Mouse (Mus musculus) CH12.LX (cell line): Measurements from ENCODE around the gene Espn. TPM values are rescaled to one million over a fixed set of nuclear protein-coding genes. Genes with fewer than 3 reads are reported as not detected.

ENCODE experiments used
- DNase-seq: peaks from one replicate; pipeline ENCODE4 v3.0.0-alpha.2; 2013; ENCODE audit errors: extremely low read depth
- H3K27ac ChIP-seq: 2 replicates; pipeline ENCODE4 v1.5.1; 2012; ENCODE audit warnings: low read depth, mild to moderate bottlenecking, control low read depth, moderate library complexity; ENCODE audit not compliant: insufficient read depth
- H3K27me3 ChIP-seq: replicated peaks from 2 replicates; pipeline ENCODE3; 2012; ENCODE audit warnings: inconsistent platforms
- H3K36me3 ChIP-seq, 2 experiments: replicated peaks in 1 of 2; 2 replicates each; pipeline versions ENCODE3 to v1.6.1; 2012; ENCODE audit warnings: inconsistent platforms in 1 of 2, low read length in 1 of 2, mild to moderate bottlenecking in 1 of 2, mixed read lengths in 1 of 2, moderate library complexity in 1 of 2; ENCODE audit not compliant: control insufficient read depth in 1 of 2, insufficient read depth in 1 of 2
- H3K4me1 ChIP-seq, 2 experiments: 2 replicates each; pipeline ENCODE4 v1.6.1; 2012; ENCODE audit warnings: inconsistent platforms in 1 of 2, moderate library complexity in 1 of 2; ENCODE audit not compliant: insufficient read depth in 2 of 2, control insufficient read depth in 1 of 2
- H3K4me2 ChIP-seq: 2 replicates; pipeline ENCODE4 v1.6.1; 2012; ENCODE audit warnings: low read depth, mild to moderate bottlenecking, control low read depth; ENCODE audit not compliant: poor library complexity, insufficient read depth, severe bottlenecking
- H3K4me3 ChIP-seq, 3 experiments: fragments of 150-350 bp in 1 of 3; sonication (generic) in 1 of 3; replicated peaks in 1 of 3; 2 replicates each; pipeline versions ENCODE3 to v1.5.1; 2011 to 2012; ENCODE audit warnings: low read depth in 2 of 3, low read length in 2 of 3, mild to moderate bottlenecking in 2 of 3, moderate library complexity in 2 of 3, control low read depth in 1 of 3, improper control_type of control experiment in 1 of 3, inconsistent platforms in 1 of 3, mixed read lengths in 1 of 3; ENCODE audit not compliant: poor library complexity in 1 of 3
- H3K79me2 ChIP-seq: replicated peaks from 2 replicates; pipeline ENCODE4 v1.6.1; 2012; ENCODE audit warnings: mild to moderate bottlenecking, moderate library complexity; ENCODE audit not compliant: control insufficient read depth, poor library complexity, insufficient read depth, severe bottlenecking; ENCODE audit errors: extremely low read depth
- H3K9ac ChIP-seq: 2 replicates; pipeline ENCODE4 v1.6.1; 2012; ENCODE audit warnings: low read depth, mild to moderate bottlenecking, control low read depth, moderate library complexity; ENCODE audit not compliant: insufficient read depth
- H3K9me3 ChIP-seq: replicated peaks from 2 replicates; pipeline ENCODE3; 2012; ENCODE audit warnings: low read length, inconsistent platforms, mixed read lengths
- BHLHE40 ChIP-seq: IDR thresholded peaks from 2 replicates; pipeline ENCODE4 v1.6.1; 2011; ENCODE audit warnings: mild to moderate bottlenecking, low read depth, low read length, improper control_type of control experiment
- CHD1 ChIP-seq: IDR thresholded peaks from 2 replicates; pipeline ENCODE4 v1.6.1; 2012; ENCODE audit warnings: low read depth, low read length, improper control_type of control experiment, inconsistent platforms
- CHD2 ChIP-seq: IDR thresholded peaks from 2 replicates; pipeline ENCODE4 v1.6.1; 2011; ENCODE audit warnings: low read length, improper control_type of control experiment
- EP300 ChIP-seq: IDR thresholded peaks from 2 replicates; pipeline ENCODE4 v1.6.1; 2011; ENCODE audit warnings: low read length, improper control_type of control experiment
- GABPA ChIP-seq: IDR thresholded peaks from 2 replicates; pipeline ENCODE4 v1.6.1; 2012; ENCODE audit warnings: low read depth, low read length, improper control_type of control experiment, inconsistent platforms; ENCODE audit not compliant: insufficient replicate concordance
- JUND ChIP-seq: conservative IDR thresholded peaks from 2 replicates; pipeline ENCODE4 v1.6.1; 2011; ENCODE audit warnings: low read depth, low read length, improper control_type of control experiment
- KAT2A ChIP-seq: IDR thresholded peaks from 2 replicates; pipeline ENCODE4 v1.6.1; 2012; ENCODE audit warnings: low read length, improper control_type of control experiment, inconsistent platforms; ENCODE audit not compliant: insufficient replicate concordance
- MAX ChIP-seq: IDR thresholded peaks from 2 replicates; pipeline ENCODE4 v1.6.1; 2011; ENCODE audit warnings: low read length, improper control_type of control experiment
- MAZ ChIP-seq: IDR thresholded peaks from 2 replicates; pipeline ENCODE4 v1.6.1; 2012; ENCODE audit warnings: low read depth, mild to moderate bottlenecking, inconsistent platforms, low read length, improper control_type of control experiment, moderate library complexity
- PAX5 ChIP-seq: IDR thresholded peaks from 2 replicates; pipeline ENCODE4 v1.6.1; 2012; ENCODE audit warnings: low read length, inconsistent platforms, mixed read lengths
- POLR2AphosphoS2 ChIP-seq: IDR thresholded peaks from 2 replicates; pipeline ENCODE4 v1.6.1; 2011; ENCODE audit warnings: low read depth, low read length, improper control_type of control experiment
- RAD21 ChIP-seq: IDR thresholded peaks from 2 replicates; pipeline ENCODE4 v1.6.1; 2011; ENCODE audit warnings: low read depth, mild to moderate bottlenecking, low read length, improper control_type of control experiment, moderate library complexity
- RCOR1 ChIP-seq: conservative IDR thresholded peaks from 2 replicates; pipeline ENCODE4 v1.6.1; 2012; ENCODE audit warnings: low read depth, mild to moderate bottlenecking, inconsistent platforms, low read length, improper control_type of control experiment
- SIN3A ChIP-seq: IDR thresholded peaks from 2 replicates; pipeline ENCODE4 v1.6.1; 2012; ENCODE audit warnings: low read length, improper control_type of control experiment, inconsistent platforms
- SMC3 ChIP-seq: IDR thresholded peaks from 2 replicates; pipeline ENCODE4 v1.6.1; 2011; ENCODE audit warnings: low read depth, low read length, improper control_type of control experiment
- TBP ChIP-seq: conservative IDR thresholded peaks from 2 replicates; pipeline ENCODE4 v1.6.1; 2011; ENCODE audit warnings: low read depth, low read length, improper control_type of control experiment
- USF1 ChIP-seq: IDR thresholded peaks from 2 replicates; pipeline ENCODE4 v1.6.1; 2014; ENCODE audit warnings: low read depth, mild to moderate bottlenecking, inconsistent platforms, low read length, improper control_type of control experiment
- ZC3H11A ChIP-seq: IDR thresholded peaks from 2 replicates; pipeline ENCODE4 v1.6.1; 2012; ENCODE audit warnings: low read depth, mild to moderate bottlenecking, inconsistent platforms, low read length, improper control_type of control experiment
- ZKSCAN1 ChIP-seq: IDR thresholded peaks from 2 replicates; pipeline ENCODE4 v1.6.1; 2012; ENCODE audit warnings: low read depth, inconsistent platforms, low read length, improper control_type of control experiment, borderline replicate concordance
- ZMIZ1 ChIP-seq: IDR thresholded peaks from 2 replicates; pipeline ENCODE4 v1.6.1; 2012; ENCODE audit warnings: low read depth, mild to moderate bottlenecking, inconsistent platforms, low read length, improper control_type of control experiment
- ZNF384 ChIP-seq: IDR thresholded peaks from 2 replicates; pipeline ENCODE4 v1.6.1; 2012; ENCODE audit warnings: low read depth, low read length, improper control_type of control experiment, inconsistent platforms
- dilution Hi-C: fragments of 300-500 bp; cut with MboI; formaldehyde crosslinking; loops from 2 replicates; pipeline ENCODE4 v1.14.3; 2020; ENCODE audit warnings: low sequenced_read_pairs; ENCODE audit not compliant: extremely low pct_unique_long_range_greater_than_20kb, extremely low pct_ligation_motif_present
- in situ Hi-C: fragments of 300-500 bp; cut with MboI; formaldehyde crosslinking; loops from 3 replicates; pipeline ENCODE4 v1.14.3; 2019; ENCODE audit warnings: low sequenced_read_pairs, low pct_ligation_motif_present, low pct_unique_long_range_greater_than_20kb, mixed read lengths
- polyA plus RNA-seq: library from polyadenylated mRNA; unstranded; fragments of >175 nt; gene quantifications from 2 replicates; pipeline ENCODE4 v1.2.1, GENCODE M21; 2012; ENCODE audit warnings: low read depth; ENCODE audit not compliant: insufficient read length
- total RNA-seq, 2 experiments: library from RNA; depleted of rRNA; stranded (reverse); fragments of 300-350 nt in 1 of 2; fragments of >200 nt in 1 of 2; gene quantifications; 2 replicates each; pipeline ENCODE4 v1.2.3; 2012 to 2014

Gene Espn
- total and polyA plus RNA-seq, 3 experiments = 0.25 TPM; not detected in 2

DNA sequence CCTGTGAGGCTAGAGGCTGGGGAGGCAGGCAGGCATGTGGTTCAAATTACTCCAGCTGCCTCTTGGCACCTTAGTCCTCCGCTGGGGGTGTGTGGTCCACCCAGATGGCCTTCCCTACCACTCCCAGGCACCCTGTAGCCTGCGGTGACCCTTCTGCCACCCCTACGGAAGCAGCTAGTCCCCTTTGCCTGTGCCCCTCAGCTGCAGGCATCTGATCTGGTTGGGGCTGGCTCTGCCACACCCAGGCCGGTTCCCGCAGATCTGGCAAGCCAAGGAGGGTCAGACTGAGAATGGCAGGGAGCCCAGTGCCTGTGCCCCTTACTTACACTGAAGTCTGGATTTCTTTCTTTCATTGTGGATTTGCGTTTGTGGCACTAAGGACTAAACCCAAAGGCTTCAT, 78.5 kb downstream of the Espn start:
- Histone ChIP-seq H3K9ac (no peak overlapping the region), H3K4me1 (peaks cover 10 to 12% of the 10 kb centered on the region in 2 experiments), H3K4me3 (no peak overlapping the region), H3K27me3 (peaks cover 17% of the 10 kb centered on the region), H3K4me2 (no peak overlapping the region), H3K79me2 (no peaks in the 10 kb centered on the region), H3K27ac (no peak overlapping the region), H3K36me3 (no peaks in the 10 kb centered on the region), H3K9me3 (peaks cover 5% of the 10 kb centered on the region)
- no peak for TF ChIP-seq RAD21
- TF ChIP-seq CHD2 = no peak
- TF ChIP-seq ZMIZ1 = no peak
- TF ChIP-seq KAT2A = no peak
- TF ChIP-seq GABPA = no peak
- no peak for TF ChIP-seq JUND
- TF ChIP-seq MAX = no peak
- TF ChIP-seq USF1 = no peak
- TF ChIP-seq EP300 = no peak
- no peak for TF ChIP-seq PAX5
- TF ChIP-seq MAZ = no peak
- no peak for TF ChIP-seq ZKSCAN1
- no peak for TF ChIP-seq TBP
- no peak for TF ChIP-seq BHLHE40
- DNase-seq = no peak
- in situ Hi-C loops (no loop called here), dilution Hi-C loops (no loop called here)

DNA sequence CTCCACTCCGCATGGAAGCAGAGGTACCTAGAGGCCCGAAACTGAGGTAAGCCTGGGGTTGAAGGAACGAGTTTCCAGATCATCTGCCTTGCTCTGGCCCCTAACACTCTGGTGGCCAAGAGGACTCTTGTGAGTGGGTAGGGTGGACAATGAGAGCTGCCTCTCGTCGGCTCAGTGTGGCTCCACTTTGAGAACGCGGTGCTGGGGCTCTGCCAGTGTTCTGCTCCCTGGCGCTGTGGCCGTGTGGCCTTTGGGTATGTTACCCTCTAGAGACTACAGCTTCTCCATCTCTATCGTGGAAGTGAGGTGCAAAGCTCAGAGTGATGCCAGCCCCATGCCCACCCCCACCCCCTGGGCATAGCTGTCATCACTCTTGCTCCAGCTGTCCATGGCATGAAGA, 79.5 kb downstream of the Espn start:
- in situ Hi-C loops = no loop called here
- no peak overlapping the region for H3K4me2 ChIP-seq
- H3K4me3 ChIP-seq = no peak overlapping the region

More for the DNA sequence above, 79.5 kb downstream of the Espn start:
- DNase-seq = no peak
- Histone ChIP-seq H3K4me1 (peaks cover 4 to 7% of the 10 kb centered on the region in 2 experiments; a peak in 3 of 4 replicates), H3K79me2 (no peaks in the 10 kb centered on the region), H3K36me3 (no peaks in the 10 kb centered on the region), H3K27ac (no peak overlapping the region), H3K9ac (no peak overlapping the region), H3K27me3 (peaks cover 17% of the 10 kb centered on the region), H3K9me3 (peaks cover 5% of the 10 kb centered on the region)
- dilution Hi-C loops = no loop called here
- no peak for TF ChIP-seq CHD1
- no peak for TF ChIP-seq ZNF384
- TF ChIP-seq PAX5 = no peak
- TF ChIP-seq SIN3A = no peak
- TF ChIP-seq RCOR1 = no peak
- TF ChIP-seq POLR2AphosphoS2 = no peak
- no peak for TF ChIP-seq KAT2A
- TF ChIP-seq ZKSCAN1 = no peak
- no peak for TF ChIP-seq ZC3H11A
- no peak for TF ChIP-seq SMC3
- no peak for TF ChIP-seq BHLHE40
